Mouse (Mus musculus) frontal cortex, adult 2 months (tissue): ENCODE data around the gene Rfxank. TPM values are rescaled to one million over a fixed set of nuclear protein-coding genes. Genes with fewer than 3 reads are reported as not detected.

Experiments used
- DNase-seq, 2 experiments: peaks; one replicate each; pipeline ENCODE4 v3.0.0; 2022; ENCODE audit warnings: low spot score in 1 of 2; ENCODE audit errors: extremely low spot score in 1 of 2
- polyA plus RNA-seq: library from polyadenylated mRNA; depleted of rRNA; stranded (reverse); fragments of >200 nt; gene quantifications from 2 replicates; pipeline ENCODE4 v1.2.3, GENCODE M21; 2012; rRNA removed

Gene Rfxank
- 18.6 and 18.7 TPM in 2 replicates for polyA plus RNA-seq

- peak; percentile 98 to 99 for DNase-seq
These were observed at the start of gene Rfxank, which contains the start of the genes Borcs8 and Mef2b for GRCm38 (mm10) chr8:70139026-70139857. TSS of gene Rfxank (minus strand) at chr8:70139154. TSS of gene Borcs8 (plus strand) at chr8:70139499. TSS of gene Mef2b (plus strand) at chr8:70139711.

DNA sequence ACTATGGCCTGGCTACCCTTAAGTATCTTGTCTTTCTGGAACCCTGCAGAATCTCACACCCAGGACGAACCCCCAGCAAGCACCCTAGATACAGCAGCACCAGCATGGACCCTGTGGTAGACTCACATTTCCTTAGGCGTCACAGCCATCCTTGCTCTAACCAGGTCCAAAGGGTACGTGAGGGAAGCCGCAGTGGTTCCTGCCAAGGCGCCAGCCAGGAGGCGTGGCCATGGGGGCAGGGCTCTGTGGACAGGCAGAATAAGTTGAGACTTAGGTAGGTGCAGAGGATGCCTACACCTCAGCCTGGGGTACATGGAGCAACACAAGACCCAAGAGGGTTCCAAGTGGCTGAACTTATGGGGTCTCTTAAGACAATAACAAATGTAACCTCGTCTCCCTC is 49.8 kb upstream of the Rfxank start:
- no peak for DNase-seq

DNA sequence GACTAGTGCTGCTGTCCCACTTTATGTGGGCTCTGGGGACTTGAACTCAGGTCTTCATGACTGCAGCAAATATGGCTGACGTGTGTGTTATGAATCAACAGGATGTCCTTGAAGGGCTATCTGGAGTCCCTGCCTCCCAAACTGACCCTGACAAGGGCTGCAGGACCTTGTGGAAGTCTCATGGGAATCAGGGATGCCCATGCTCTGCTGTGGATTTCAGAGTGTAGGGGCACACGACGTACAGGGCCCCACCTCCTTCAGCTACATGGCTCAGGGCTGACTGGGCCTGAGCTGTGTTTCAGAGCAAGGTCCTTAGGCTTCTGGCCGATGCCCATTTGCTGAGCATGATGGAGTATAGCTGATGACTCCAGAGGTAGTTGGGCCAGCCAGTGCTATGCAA is 44.2 kb upstream of the Rfxank start:
- DNase-seq: no peak

DNA sequence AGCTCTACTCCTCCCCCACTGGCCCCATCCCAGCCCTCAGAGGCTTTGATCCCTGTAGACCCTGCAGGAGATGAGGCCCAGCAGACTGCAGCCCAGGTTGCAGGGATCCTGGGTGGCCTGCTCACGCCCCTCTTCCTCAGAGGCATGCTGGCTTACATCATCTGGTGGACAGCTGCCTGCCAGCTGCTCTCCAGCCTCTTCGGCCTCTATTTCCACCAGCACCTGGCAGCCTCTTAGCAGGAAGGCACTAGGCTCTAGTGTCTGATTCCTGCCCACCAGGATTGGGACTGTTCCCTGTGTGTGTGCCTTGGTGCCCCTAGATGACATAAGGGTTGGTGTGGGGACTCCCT is 42.9 kb upstream of the Rfxank start:
- no peak for DNase-seq

GRCm38 (mm10) chr8:70181212-70181902 is 42.4 kb upstream of the Rfxank start:
- DNase-seq: no peak

GRCm38 (mm10) chr8:70179082-70179481 is 40.1 kb upstream of the Rfxank start:
- DNase-seq: no peak

DNA sequence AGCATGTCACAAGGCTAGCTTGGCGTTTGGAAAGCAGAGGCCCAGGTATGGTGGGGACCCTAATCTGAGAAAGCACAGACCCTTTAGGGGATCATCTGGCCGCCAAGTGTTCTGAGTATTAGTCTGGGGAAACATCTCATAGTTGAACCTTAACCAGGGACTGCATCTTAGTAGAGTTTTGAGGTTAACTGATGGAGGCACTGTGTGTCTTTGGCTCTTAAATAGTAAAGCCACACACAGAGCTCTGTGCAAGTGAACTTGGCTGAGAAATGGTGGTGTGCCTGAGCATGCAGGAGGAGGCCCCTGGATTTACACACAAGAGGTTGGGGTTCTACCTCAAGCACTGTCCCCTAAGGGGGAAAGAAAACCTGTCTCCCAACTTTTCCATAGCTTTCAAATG is 39.3 kb upstream of the Rfxank start:
- DNase-seq: no peak

DNA sequence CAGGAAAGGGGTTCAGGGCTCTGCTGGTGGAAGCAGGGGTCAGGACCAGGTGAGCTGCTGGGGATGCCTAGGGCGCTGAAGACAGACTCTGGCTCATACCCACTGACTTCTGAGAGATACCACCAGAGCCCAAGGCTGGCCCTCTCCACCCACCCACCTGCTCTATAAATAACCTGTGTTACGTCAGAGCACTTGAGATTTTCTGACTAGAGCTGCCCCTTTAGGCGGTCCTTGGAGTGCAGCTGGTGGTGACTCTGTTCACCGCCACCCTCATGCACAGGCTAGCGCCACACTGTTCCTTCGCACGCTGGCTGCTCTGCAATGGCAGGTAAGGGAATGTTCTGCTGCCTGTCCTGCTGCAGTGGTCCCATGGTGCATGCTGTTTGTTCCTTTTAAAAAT is 35.1 kb upstream of the Rfxank start:
- peak in 1 of 2 experiments; percentile 43 for DNase-seq

- no peak for DNase-seq
These were observed 34.4 kb upstream of the Rfxank start for GRCm38 (mm10) chr8:70173320-70173719.

GRCm38 (mm10) chr8:70172043-70172681 is 33.2 kb upstream of the Rfxank start, which contains the start of gene Tmem161a:
TSS of gene Tmem161a (plus strand) at chr8:70172356.
- peak; percentile 93 to 96 for DNase-seq

DNA sequence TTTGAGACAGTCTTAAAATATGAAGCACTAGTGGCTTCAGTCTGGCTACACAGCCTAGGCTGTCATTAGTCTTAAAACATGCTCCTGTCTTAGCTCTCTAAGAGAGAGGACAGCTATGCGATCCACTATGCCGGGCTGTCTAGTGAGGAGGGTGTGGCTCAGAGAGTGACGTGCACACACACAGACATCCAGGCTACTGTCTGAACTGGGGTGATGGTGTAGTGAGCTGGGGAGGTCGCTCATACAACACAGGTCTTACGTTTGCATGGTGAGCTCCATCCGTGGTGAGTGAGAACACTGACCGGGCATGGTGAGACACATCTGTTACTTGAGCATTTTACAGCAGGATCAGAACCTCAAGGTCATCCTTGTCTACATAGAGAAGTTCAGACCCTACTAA is 32.3 kb upstream of the Rfxank start:
- no peak for DNase-seq

DNA sequence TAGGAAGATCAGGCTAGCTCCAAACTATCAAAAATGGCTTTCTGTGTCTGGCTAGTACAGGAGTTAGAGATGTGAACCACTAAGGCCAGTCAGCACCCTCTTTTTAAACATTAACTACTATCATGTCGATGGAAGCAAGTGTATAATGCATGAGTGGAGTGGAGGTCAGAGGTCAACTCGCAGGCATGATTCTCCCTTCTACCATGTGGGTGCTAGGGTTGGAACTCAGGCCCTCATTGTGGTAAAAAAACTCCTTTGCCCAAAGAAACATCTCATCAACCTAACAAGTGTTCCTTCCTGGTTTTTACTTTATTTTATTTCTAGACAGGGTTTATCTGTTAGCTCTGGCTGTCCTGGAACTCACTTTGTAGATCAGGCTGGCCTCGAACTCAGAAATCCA is 31.8 kb upstream of the Rfxank start:
- DNase-seq: no peak

- DNase-seq: no peak
These were observed 31.2 kb upstream of the Rfxank start for GRCm38 (mm10) chr8:70170116-70170515.

DNA sequence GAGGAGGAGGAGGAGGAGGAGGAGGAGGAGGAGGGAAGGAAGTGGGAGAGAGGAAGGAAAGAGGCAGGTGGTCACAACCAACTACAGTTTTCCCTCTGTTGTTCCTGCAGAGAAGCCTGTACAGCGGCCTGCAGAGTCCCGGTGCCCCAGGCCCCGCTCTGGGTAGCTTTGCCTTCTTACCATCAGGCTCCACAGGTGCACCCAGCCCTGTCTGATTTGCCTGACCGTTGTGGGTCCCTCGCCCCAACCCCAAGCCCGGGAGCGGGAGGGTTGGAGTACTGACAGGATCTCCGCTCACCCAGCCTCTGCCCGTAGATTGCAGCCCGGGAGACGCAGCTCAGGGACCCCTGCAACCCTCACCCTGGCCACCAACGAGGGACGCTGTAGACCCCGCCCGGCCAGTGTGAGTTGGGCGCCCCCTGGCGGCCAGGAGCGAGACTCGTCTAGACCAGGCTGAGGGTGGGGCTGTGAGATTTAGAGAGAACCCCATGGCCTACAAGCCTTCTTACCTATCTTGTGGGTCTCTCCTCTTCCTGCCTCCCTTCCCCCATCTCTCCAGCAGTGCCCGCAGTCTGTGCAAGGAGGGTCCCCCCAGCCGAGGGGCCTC is 27.7 kb upstream of the Rfxank start:
- DNase-seq: peak in 1 of 2 experiments; percentile 62

DNA sequence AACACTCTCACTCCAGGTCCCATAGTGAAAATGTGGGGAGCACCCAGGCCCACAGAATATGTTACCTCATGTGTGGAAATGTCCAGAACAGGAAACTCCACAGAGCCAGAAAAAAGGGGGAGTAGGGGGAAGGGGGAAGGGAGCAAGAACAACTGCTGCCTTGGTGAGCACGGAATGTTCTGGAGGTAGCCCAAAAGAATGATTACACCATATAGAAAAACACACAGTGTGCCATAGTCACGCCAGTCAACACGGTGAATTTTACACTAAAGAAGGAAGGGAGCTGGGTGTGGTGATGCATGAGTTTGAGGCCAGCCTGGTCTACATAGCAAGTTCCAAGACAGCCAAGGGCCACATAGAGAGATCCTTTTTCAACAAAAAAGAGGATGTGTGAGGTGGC is 24.4 kb upstream of the Rfxank start:
- DNase-seq: no peak

DNA sequence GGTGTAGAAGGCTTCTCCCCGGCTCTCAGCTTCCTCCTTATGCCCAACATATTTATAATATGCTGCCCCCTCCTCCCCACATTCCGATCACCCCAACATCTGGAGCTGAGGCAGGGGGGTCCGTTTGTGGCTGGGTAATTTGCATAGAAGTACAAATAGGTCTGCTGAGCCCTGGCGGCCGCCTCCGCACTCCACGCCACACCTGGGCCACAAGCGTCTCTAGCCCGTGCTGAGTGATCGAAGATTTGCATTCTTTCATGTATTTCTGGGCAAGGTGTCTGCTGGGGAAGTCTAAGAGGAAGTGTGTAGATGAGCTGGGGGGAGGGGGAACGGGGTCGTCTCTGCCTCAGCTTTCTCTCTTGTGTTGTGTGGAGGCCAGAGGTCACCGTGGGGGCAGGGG is 21.1 kb upstream of the Rfxank start:
- DNase-seq: no peak

DNA sequence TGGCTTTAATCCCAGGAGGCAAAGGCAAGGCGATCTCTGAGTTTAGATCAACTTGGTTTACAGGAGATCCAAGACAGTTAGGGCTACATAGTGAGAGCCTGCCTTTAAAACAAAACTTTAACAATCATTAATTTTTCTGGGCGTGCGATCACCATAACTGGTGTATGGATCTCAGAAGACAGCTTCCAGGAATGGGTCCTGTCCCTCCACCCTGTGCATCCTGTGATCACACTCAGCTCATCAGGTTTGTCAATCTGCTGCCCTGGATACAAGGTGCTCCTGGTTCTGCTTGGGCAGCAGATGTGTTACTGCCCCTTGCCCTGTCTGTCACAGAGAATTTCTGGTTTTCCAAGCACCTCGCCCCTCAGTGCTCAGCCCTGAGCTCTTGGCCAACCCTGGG is 20.3 kb upstream of the Rfxank start:
- no peak for DNase-seq

DNA sequence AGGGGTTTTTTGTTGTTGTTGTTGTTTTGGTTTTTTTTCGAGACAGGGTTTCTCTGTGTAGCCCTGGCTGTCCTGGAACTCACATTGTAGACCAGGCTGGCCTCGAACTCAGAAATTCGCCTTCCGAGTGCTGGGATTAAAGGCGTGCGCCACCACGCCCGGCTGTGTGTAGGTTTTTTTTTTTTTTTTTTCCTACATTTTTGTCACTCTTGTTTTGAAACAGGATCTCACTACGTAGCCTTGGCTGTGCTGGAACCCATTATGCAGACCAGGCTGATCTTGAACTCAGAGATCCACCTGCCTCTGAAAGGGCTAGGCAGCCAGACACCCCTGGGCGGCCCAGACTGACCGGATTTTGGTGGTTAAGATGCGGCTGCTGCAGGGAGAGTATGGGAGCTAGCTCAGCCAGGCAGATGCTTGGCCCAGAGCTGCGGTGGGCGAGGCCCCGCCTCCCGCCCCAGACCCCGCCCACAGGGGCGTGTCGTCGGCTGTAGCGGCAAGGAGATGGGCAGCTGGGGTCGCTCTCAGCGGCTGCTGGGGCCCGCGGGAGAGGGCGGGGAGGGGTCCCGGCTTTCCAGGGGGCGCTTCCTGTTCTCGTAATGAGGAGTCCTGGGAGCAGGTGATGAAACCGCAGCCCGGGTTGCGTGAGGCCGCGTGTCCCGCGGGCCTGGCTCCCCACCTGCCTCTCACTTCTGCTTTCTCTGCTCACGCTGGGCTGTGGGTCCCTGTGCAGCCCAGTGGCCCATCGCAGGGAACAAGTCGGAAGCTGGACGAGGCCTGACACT is 19.3 kb upstream of the Rfxank start:
- peak in 1 of 2 experiments; percentile 63 for DNase-seq

DNA sequence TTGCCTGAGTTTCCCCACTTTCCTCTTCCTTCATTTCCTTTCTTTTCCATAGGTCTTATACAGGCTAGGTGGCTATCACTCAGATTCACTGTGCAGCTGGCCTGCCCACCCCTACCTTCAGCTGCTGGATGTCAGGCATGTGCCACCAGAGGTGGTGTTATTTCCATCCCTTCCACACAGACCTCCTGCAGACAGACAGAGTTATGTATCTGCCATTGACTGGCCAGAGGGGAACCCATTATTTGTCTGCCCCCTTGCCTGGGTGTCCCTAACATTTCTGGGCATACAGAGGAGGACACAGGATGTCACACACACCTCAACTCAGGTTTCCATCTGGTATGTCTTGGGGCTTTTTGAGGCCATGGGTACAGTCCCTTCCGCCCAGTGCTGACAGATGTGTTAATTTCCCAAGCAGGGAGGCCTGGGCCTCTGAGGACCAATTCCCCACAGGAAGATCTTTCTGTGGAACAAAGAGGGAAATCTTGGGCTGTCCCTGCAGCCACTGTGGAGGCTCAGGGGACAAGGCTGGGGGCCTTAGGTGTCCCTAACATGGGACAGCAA is 18.4 kb upstream of the Rfxank start:
- no peak for DNase-seq
